Mouse (Mus musculus) testis, adult 2 months (tissue): ENCODE results near the gene Rhot2. TPM values are rescaled to one million over a fixed set of nuclear protein-coding genes. Genes with fewer than 3 reads are reported as not detected.

ENCODE experiments used
- H3K27ac ChIP-seq: fragments of 200-500 bp; 2 replicates; pipeline ENCODE4 v1.5.1; 2012; ENCODE audit warnings: low read depth, low read length; ENCODE audit not compliant: control insufficient read depth, insufficient read depth
- H3K27me3 ChIP-seq: fragments of 200-500 bp; 2 replicates; pipeline ENCODE4 v1.6.1; 2012; ENCODE audit warnings: mild to moderate bottlenecking, low read length, moderate library complexity; ENCODE audit not compliant: control insufficient read depth, insufficient read depth
- H3K36me3 ChIP-seq: fragments of 200-500 bp; 2 replicates; pipeline ENCODE4 v1.6.1; 2012; ENCODE audit warnings: mild to moderate bottlenecking, low read length; ENCODE audit not compliant: control insufficient read depth, insufficient read depth
- H3K4me1 ChIP-seq: fragments of 200-500 bp; 2 replicates; pipeline ENCODE4 v1.6.1; 2012; ENCODE audit warnings: low read length; ENCODE audit not compliant: control insufficient read depth, insufficient read depth
- H3K4me3 ChIP-seq: fragments of 200-500 bp; 2 replicates; pipeline ENCODE4 v1.5.1; 2012; ENCODE audit warnings: low read depth, mild to moderate bottlenecking, low read length, moderate library complexity, mixed read lengths; ENCODE audit not compliant: control insufficient read depth
- CTCF ChIP-seq: fragments of 200-500 bp; IDR thresholded peaks from 2 replicates; pipeline ENCODE4 v1.5.1; 2012; ENCODE audit warnings: low read depth, mild to moderate bottlenecking, inconsistent platforms, low read length, moderate library complexity; ENCODE audit not compliant: control insufficient read depth, insufficient read depth, insufficient replicate concordance
- POLR2A ChIP-seq: fragments of 200-500 bp; IDR thresholded peaks from 2 replicates; pipeline ENCODE4 v1.6.1; 2012; ENCODE audit warnings: low read depth, mild to moderate bottlenecking, inconsistent platforms, low read length, moderate library complexity; ENCODE audit not compliant: control insufficient read depth
- polyA plus RNA-seq: library from polyadenylated mRNA; depleted of rRNA; stranded (reverse); fragments of >200 nt; gene quantifications from 2 replicates; pipeline ENCODE4 v1.2.3, GENCODE M21; 2012

Gene Rhot2
- polyA plus RNA-seq, 1 experiment = 37.5 TPM

- Histone ChIP-seq H3K27me3 (no peaks in the 10 kb centered on the region), H3K4me1 (peaks cover 35% of the 10 kb centered on the region), H3K4me3 (peak overlapping the region; percentile 86), H3K36me3 (no peaks in the 10 kb centered on the region; the same call in 1 of the 2 replicates), H3K27ac (peak overlapping the region; percentile 1; the same call in 1 of the 2 replicates)
- no peak for TF ChIP-seq CTCF
- no peak for TF ChIP-seq POLR2A
These were observed 15.1 kb downstream of the Rhot2 start for GRCm38 (mm10) chr17:25829558-25830017.

GRCm38 (mm10) chr17:25828712-25829557 lies 15.7 kb downstream of the Rhot2 start, which contains the start of gene Jmjd8:
TSS of gene Jmjd8 (plus strand) at chr17:25828867.
- Histone ChIP-seq H3K4me3 (peak within 1 kb of the TSS; percentile 86), H3K27ac (peak within 1 kb of the TSS; percentile 52), H3K27me3 (no peaks in the 10 kb centered on the region), H3K36me3 (no peaks in the 10 kb centered on the region; the same call in 1 of the 2 replicates), H3K4me1 (peaks cover 33% of the 10 kb centered on the region)
- no peak for TF ChIP-seq CTCF
- TF ChIP-seq POLR2A = peak; percentile 68

GRCm38 (mm10) chr17:25828223-25828594 lies 16.4 kb downstream of the Rhot2 start:
- H3K4me1 ChIP-seq = peaks cover 31% of the 10 kb centered on the region

GRCm38 (mm10) chr17:25827546-25828222 lies 17.0 kb downstream of the Rhot2 start:
- TF ChIP-seq CTCF (no peak), POLR2A (no peak)
- Histone ChIP-seq H3K4me1 (peaks cover 34% of the 10 kb centered on the region), H3K27me3 (no peaks in the 10 kb centered on the region), H3K36me3 (no peaks in the 10 kb centered on the region; the same call in 1 of the 2 replicates), H3K27ac (no peak overlapping the region), H3K4me3 (peak overlapping the region; percentile 86)

More at GRCm38 (mm10) chr17:25828223-25828594, 16.4 kb downstream of the Rhot2 start:
- no peaks in the 10 kb centered on the region; the same call in 1 of the 2 replicates for H3K36me3 ChIP-seq
- H3K27ac ChIP-seq = peak overlapping the region; percentile 52
- TF ChIP-seq POLR2A (no peak), CTCF (no peak)
- peak overlapping the region; percentile 86 for H3K4me3 ChIP-seq
- H3K27me3 ChIP-seq = no peaks in the 10 kb centered on the region

GRCm38 (mm10) chr17:25827011-25827410 lies 17.6 kb downstream of the Rhot2 start:
- Histone ChIP-seq H3K27me3 (no peaks in the 10 kb centered on the region), H3K4me3 (peak overlapping the region; percentile 54), H3K36me3 (no peaks in the 10 kb centered on the region; the same call in 1 of the 2 replicates), H3K4me1 (peaks cover 32% of the 10 kb centered on the region), H3K27ac (no peak overlapping the region)
- no peak for TF ChIP-seq CTCF
- no peak for TF ChIP-seq POLR2A

GRCm38 (mm10) chr17:25825984-25826570 lies 18.6 kb downstream of the Rhot2 start:
- Histone ChIP-seq H3K4me1 (peaks cover 25% of the 10 kb centered on the region), H3K36me3 (no peaks in the 10 kb centered on the region; the same call in 1 of the 2 replicates), H3K27ac (no peak overlapping the region), H3K4me3 (no peak overlapping the region), H3K27me3 (no peaks in the 10 kb centered on the region)
- TF ChIP-seq CTCF (no peak), POLR2A (no peak)
